Mouse (Mus musculus) bone marrow, adult 2 months (tissue): Measurements from ENCODE around the gene Zranb1.

Experiments
- CTCF ChIP-seq: fragments of 200-500 bp; IDR thresholded peaks from 2 replicates; pipeline ENCODE4 v1.5.1; 2011; ENCODE audit warnings: low read length, control low read depth; ENCODE audit not compliant: control insufficient read depth, insufficient read depth
- POLR2A ChIP-seq: fragments of 200-500 bp; IDR thresholded peaks from 2 replicates; pipeline ENCODE4 v1.6.1; 2011; ENCODE audit warnings: low read depth, mild to moderate bottlenecking, control low read depth, low read length, borderline replicate concordance; ENCODE audit not compliant: control insufficient read depth

- no peak for TF ChIP-seq POLR2A
- no peak for TF ChIP-seq CTCF
Measured at GRCm38 (mm10) chr7:132888518-132889249, 42.3 kb upstream of the Zranb1 start.
